Mouse (Mus musculus) heart, embryonic 11.5 days (tissue): ENCODE measurements at regions not wholly inside any gene's neighbourhood (a gene's known extent, or its start where the extent isn't known, plus 50 kb on each side); places are given as distances from the start of the nearest gene placed in this dataset.

Experiments used
- ATAC-seq: fragments of 200-750 bp; cut with Nextera tagmentation; replicated peaks from 2 replicates; pipeline ENCODE4 v1.8.0; 2017; ENCODE audit warnings: moderate library complexity; ENCODE audit not compliant: insufficient number of reproducible peaks, low FRiP score, low TSS enrichment
- H3K27ac ChIP-seq: fragments of 300-500 bp; sonication (generic); 2 replicates; pipeline ENCODE4 v1.5.1; 2014; ENCODE audit warnings: mild to moderate bottlenecking, low read depth, low read length
- H3K27me3 ChIP-seq: fragments of 300-500 bp; sonication (generic); 2 replicates; pipeline ENCODE4 v1.6.1; 2014; ENCODE audit warnings: mild to moderate bottlenecking, low read length, mixed read lengths; ENCODE audit not compliant: control insufficient read depth, insufficient read depth
- H3K36me3 ChIP-seq: fragments of 300-500 bp; sonication (generic); 2 replicates; pipeline ENCODE4 v1.6.1; 2014; ENCODE audit warnings: mild to moderate bottlenecking, low read length, moderate library complexity, mixed read lengths; ENCODE audit not compliant: control insufficient read depth, insufficient read depth
- H3K4me1 ChIP-seq: fragments of 300-500 bp; sonication (generic); 2 replicates; pipeline ENCODE4 v1.6.1; 2014; ENCODE audit warnings: low read length; ENCODE audit not compliant: control insufficient read depth, insufficient read depth
- H3K4me2 ChIP-seq: fragments of 300-500 bp; sonication (generic); 2 replicates; pipeline ENCODE4 v1.6.1; 2014; ENCODE audit warnings: mild to moderate bottlenecking, moderate library complexity
- H3K4me3 ChIP-seq: fragments of 300-500 bp; sonication (generic); 2 replicates; pipeline ENCODE4 v1.5.1; 2014; ENCODE audit warnings: low read depth, low read length
- H3K9ac ChIP-seq: fragments of 300-500 bp; sonication (generic); 2 replicates; pipeline ENCODE4 v1.6.1; 2014; ENCODE audit warnings: mild to moderate bottlenecking, low read depth, low read length, moderate library complexity
- H3K9me3 ChIP-seq: fragments of 300-500 bp; sonication (generic); replicated peaks from 2 replicates; pipeline ENCODE4 v1.6.1; 2016; ENCODE audit warnings: low read length; ENCODE audit not compliant: control insufficient read depth
- WGBS: fragments of 180-500 bp; shearing (Covaris S2); extraction: QIAGEN DNeasy Blood & Tissue Kit; methylation state at CpG from one replicate; pipeline ENCODE4 v1.1.7; 2014; ENCODE audit not compliant: insufficient replicate concordance; 5-methylcytosine and 5-hydroxymethylcytosine counted together

DNA sequence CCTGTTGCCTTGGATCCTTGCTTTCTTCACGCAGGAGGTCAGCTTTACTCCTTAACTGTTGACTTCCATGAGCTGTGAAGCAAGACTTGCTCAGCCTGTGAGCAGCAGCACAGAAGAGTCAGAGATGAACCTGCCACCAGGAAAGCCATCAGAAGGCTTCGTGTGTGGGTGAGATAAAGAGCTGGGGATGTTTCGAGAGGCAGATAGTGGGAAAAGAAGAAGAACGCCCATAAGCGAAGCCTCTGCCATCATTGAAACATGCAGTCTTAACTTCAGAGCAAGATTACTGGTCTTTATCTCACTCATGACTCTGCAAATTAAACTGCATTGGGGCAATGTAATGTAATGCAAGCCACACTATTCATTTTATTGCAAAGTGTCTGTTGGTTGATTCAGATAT, 167.4 kb upstream of the Prickle1 start:
- H3K4me3 ChIP-seq: no peak overlapping the region
- no peaks in the 10 kb centered on the region; the same call in 1 of the 2 replicates for H3K4me1 ChIP-seq
- H3K4me2 ChIP-seq: no peak overlapping the region
- 55% methylated on average over 5 of the region's 5 CpGs for WGBS
- H3K9me3 ChIP-seq: no peaks in the 10 kb centered on the region
- H3K27me3 ChIP-seq: no peaks in the 10 kb centered on the region
- no peaks in the 10 kb centered on the region for H3K36me3 ChIP-seq
- H3K9ac ChIP-seq: no peak overlapping the region
- ATAC-seq: no peak
- H3K27ac ChIP-seq: no peak overlapping the region

DNA sequence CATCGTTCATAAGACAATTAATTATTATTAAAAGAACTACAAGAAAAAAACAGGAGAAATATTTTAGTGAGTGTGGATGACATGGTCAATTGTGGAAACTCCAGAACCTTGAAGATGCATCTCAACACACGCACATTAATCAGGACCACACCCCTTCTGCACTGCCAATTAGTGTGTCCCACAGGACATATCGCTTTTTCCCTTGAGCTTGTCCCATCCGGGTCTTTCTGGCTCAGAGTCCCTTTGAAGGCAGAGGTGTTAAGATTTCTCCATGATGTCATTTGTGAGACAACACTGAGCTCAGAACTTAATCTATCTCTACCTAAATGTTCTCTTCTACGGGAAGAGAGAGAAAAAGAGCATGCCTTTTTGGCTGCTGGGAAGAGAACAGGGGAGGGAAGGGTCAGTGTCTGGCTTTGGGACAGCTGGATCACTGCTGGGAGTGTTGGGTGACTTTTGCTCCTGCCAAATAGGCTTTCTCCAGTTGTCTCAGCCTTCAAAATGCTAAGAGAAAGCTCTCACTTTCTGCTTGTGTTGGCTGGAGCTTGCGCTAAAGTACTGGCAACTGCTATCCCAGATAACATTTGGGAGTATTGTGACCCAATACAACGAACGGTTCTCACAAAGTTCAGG, 162.6 kb upstream of the Prickle1 start:
- no peak overlapping the region for H3K27ac ChIP-seq
- WGBS: 79% methylated on average over 8 of the region's 8 CpGs

DNA sequence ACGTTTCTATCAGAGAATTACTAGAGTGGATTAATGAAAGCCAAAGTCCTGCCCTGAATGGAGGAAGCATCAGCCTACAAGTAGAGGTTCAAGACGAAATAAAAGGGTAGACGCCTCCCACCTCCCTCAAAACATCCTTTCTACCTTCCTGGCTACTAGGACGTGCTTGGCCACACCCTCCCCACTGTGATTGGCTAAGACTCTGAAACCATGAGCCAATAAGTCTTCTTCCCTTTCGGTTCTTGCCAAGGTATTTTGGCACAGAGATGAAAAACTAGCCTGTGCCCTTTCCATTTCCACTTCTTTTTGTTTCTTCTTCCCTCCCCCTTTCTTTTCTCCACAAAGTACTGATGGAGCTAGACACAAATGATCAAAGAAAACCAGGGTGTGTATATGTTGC, 160.3 kb upstream of the Prickle1 start:
- Histone ChIP-seq H3K9ac (no peak overlapping the region), H3K27me3 (no peaks in the 10 kb centered on the region), H3K9me3 (no peaks in the 10 kb centered on the region), H3K4me2 (no peak overlapping the region), H3K4me1 (no peaks in the 10 kb centered on the region), H3K4me3 (no peak overlapping the region), H3K36me3 (no peaks in the 10 kb centered on the region), H3K27ac (no peak overlapping the region)
- WGBS: 81% methylated on average over 5 of the region's 5 CpGs
- no peak for ATAC-seq

More for the DNA sequence above, 162.6 kb upstream of the Prickle1 start:
- H3K4me3 ChIP-seq: no peak overlapping the region
- no peaks in the 10 kb centered on the region for H3K27me3 ChIP-seq
- H3K4me1 ChIP-seq: no peaks in the 10 kb centered on the region
- ATAC-seq: no peak
- no peaks in the 10 kb centered on the region for H3K36me3 ChIP-seq
- H3K9me3 ChIP-seq: no peaks in the 10 kb centered on the region
- no peak overlapping the region for H3K4me2 ChIP-seq
- H3K9ac ChIP-seq: no peak overlapping the region

DNA sequence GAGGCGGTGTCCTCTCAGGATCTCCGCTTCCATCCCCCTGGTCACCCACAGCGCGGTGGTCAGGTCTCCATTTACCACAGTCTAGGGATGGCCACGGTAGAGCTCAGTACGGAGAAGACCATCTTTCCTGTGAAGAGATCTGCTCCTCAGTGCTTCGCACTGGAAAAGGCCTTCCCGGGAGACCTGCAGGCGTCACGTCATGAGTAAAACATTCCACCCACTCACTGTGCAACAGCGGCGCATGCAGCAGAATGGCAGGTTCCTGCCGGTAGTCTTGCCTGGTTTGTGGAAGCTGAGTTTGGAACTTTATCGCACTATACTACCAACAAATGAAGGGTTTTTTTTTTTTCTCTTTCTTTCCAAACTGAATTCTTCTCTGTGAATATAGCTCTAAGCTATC, 156.1 kb upstream of the Prickle1 start:
- Histone ChIP-seq H3K9ac (no peak overlapping the region), H3K9me3 (no peaks in the 10 kb centered on the region; the same call in 1 of the 2 replicates), H3K27me3 (no peaks in the 10 kb centered on the region), H3K36me3 (no peaks in the 10 kb centered on the region), H3K4me2 (no peak overlapping the region; the same call in 1 of the 2 replicates), H3K27ac (no peak overlapping the region), H3K4me1 (peaks cover 3% of the 10 kb centered on the region), H3K4me3 (no peak overlapping the region)
- WGBS: 60% methylated on average over 14 of the region's 14 CpGs
- no peak; the same call in 1 of the 2 replicates for ATAC-seq

DNA sequence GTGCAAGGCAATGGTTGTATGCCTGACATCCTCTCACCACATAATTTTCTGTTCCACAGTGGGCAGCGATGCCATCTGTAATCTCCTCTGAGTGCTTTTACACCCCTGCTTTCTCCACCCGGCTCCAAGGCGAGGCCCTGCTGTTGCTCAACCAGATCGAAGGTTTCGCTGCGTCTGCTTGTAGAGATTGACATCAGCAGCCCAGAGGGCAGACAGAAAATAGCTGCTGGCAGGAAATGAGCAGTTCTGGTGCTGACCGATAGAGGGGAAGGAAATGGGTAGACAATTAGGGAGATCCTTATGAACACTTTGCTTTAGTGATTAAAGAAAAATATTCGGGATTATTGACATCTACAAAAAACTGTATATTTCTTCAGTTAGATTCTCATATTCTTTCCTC, 155.3 kb upstream of the Prickle1 start:
- Histone ChIP-seq H3K27ac (no peak overlapping the region), H3K4me2 (peak overlapping the region; percentile 37; the same call in 1 of the 2 replicates), H3K9me3 (no peaks in the 10 kb centered on the region; the same call in 1 of the 2 replicates), H3K4me1 (peaks cover 3% of the 10 kb centered on the region), H3K9ac (no peak overlapping the region), H3K27me3 (no peaks in the 10 kb centered on the region), H3K36me3 (no peaks in the 10 kb centered on the region), H3K4me3 (no peak overlapping the region)
- WGBS: 10% methylated on average over 8 of the region's 8 CpGs
- no peak for ATAC-seq

DNA sequence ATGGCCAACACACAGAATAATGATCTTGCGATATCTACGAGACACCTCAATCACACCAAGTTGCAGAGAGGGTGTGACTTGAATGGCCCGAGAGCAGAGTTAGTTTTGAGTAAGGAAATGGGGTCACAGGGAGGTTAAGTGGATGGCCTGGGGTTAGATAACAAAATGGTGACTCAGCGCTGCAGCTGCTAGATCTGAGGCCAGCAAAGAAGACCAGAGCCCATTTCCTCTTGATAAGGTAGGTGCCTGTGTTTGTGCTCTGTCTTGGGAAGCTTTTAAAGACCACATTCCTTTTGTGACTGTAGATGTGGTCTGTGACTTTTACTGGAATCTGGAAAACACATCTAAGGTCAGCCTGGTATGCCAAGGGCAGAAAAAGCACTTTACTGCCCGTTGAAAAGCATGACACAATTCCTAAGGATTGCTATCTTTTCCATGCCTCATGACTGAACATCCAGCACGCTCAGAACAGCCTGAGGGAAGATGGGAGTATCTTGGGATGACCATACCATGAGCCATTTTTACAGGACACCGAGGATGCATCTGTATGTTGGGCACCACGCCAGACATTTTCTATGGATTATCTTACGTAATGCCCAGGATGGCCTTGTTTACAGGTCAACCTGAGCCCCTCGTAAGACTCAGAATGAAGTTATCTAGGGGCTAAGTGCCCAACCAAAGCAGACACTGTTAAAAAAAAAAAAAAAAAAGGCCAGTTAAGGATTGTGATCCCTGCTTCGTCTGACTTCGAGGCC, 148.7 kb upstream of the Prickle1 start:
- Histone ChIP-seq H3K4me2 (peak overlapping the region; percentile 24), H3K27me3 (no peaks in the 10 kb centered on the region)
- peak; percentile 73 for ATAC-seq

DNA sequence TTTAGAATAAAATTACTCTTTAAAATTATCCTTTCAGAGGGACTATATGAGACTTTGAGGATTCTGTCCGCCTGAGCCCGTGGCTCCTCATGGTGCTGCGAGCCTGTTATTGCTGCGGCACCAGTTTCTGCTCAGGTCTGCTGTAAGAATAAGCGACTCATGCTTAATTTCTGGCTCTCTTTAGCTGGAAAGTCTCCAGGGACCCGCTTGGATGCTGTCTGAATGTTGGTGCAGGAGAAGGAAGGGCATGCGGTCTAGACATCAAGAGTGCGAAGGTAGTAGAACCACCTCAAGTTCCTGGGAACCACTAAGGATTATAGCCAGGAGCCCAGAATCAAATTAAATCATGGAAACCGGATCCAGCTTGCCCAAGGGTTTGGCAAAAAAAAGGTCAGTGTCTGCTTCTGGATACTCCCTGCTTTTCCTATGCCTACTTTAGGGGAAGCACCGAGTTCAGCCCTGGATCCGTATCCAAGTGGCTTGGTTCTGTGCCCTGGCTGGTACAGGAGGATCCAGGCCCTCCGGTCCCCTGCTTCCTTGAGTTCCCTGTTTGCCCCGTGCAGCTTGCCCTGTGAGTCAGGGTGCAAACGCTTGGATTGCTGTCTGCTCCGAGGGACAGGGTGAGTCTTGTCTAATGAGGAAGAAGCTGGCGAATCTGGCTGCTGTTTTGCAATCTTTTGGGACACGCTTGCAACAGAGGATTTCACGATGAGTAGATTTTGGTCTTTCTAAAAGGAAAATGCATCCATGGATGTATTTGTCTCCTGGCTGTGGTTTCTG, 138.2 kb upstream of the Prickle1 start:
- H3K36me3 ChIP-seq: no peaks in the 10 kb centered on the region
- H3K4me3 ChIP-seq: no peak overlapping the region
- H3K4me1 ChIP-seq: peaks cover 3% of the 10 kb centered on the region; the same call in 1 of the 2 replicates
- H3K27ac ChIP-seq: no peak overlapping the region
- no peaks in the 10 kb centered on the region for H3K9me3 ChIP-seq
- ATAC-seq: no peak
- 82% methylated on average over 18 of the region's 18 CpGs for WGBS
- H3K4me2 ChIP-seq: no peak overlapping the region
- H3K27me3 ChIP-seq: no peaks in the 10 kb centered on the region
- no peak overlapping the region for H3K9ac ChIP-seq

More for the DNA sequence above, 148.7 kb upstream of the Prickle1 start:
- Histone ChIP-seq H3K36me3 (no peaks in the 10 kb centered on the region), H3K27ac (peak overlapping the region; percentile 62; the same call in 1 of the 2 replicates), H3K9ac (no peak overlapping the region), H3K4me1 (peaks cover 20% of the 10 kb centered on the region), H3K9me3 (no peaks in the 10 kb centered on the region; the same call in 1 of the 2 replicates), H3K4me3 (no peak overlapping the region)
- WGBS: 10% methylated on average over 12 of the region's 12 CpGs

DNA sequence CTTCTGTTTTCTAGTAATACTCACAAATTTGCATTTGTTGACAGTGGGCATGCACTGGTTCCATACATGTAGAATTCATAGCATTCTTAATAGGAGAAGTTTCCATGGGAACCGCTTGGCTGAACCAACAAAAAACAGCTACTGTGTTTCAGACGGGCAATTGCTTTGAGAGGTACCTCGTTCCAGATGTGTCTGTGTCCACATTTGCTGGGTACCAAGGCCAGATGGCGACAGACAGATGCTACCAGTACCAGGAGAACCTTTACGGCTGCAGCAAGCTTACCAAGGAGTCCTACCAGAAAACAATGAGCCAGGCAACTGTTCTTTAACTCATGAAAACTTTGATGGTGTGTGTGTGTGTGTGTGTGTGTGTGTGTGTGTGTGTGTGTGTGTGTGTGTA, 137.1 kb upstream of the Prickle1 start:
- WGBS: 81% methylated on average over 5 of the region's 5 CpGs
- no peak for ATAC-seq
- H3K36me3 ChIP-seq: no peaks in the 10 kb centered on the region
- no peak overlapping the region for H3K9ac ChIP-seq
- H3K4me3 ChIP-seq: no peak overlapping the region
- no peaks in the 10 kb centered on the region for H3K9me3 ChIP-seq
- H3K27ac ChIP-seq: no peak overlapping the region
- H3K4me2 ChIP-seq: no peak overlapping the region
- H3K4me1 ChIP-seq: peaks cover 3% of the 10 kb centered on the region; the same call in 1 of the 2 replicates
- H3K27me3 ChIP-seq: no peaks in the 10 kb centered on the region
